8 mouse cellular contexts compared by ENCODE assay signal in the genomic region with DNA sequence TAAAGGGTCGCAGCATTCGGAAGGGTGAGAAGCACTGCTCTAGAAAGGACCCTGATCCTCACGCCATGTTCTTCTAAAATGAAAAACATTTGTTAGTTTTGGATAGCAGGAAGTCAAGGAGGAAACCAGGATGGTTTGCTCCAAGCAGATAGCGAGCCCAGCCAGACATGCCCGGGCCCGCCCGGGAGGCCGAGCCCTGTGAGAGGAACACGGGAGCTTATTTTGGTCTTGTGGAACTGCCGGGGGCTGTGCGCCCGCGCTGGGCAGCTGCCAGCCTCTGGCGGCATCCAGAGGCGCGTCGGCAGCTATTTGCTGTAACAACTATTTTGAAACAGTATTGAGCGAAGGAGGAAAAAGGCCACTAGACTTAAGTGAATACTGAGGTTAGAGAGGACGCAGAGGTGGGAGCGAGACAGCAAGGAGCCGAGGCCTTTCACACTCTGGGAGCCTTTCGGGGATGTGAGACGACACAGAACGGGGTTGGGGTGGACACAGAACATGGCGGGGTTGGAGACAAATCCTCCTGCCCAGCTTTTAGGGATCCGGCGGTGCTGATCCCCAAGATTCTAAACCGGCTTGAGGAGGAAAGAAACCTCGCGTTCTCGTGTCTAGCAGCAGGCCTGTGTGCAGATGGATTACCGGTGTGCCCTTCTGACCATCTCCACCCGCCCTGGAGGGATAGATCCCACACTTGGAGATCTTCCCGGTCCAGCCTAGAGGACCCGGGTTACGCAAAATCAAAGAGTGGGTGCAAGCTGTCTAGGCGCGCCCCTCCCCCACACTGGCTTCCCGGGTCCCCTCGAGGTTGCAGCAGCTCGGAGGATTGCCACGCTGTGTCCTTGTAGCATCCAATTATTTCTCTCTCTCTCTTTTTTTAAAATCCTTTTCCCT. TPM values are rescaled to one million over a fixed set of nuclear protein-coding genes. Genes with fewer than 3 reads are reported as not detected.
DNase-seq lines count a peak whose midpoint lies in the region; ATAC-seq lines count a peak whose summit lies in the region.

No protein-coding gene starts in this region.

- no peaks in the 10 kb centered on the region for H3K9me3 ChIP-seq in embryonic facial prominence, embryonic 14.5 days (ENCODE audit: control insufficient read depth, low read length)
- no peaks in the 10 kb centered on the region for H3K9me3 ChIP-seq in heart, embryonic 14.5 days (ENCODE audit: control insufficient read depth, low read length)
- no peaks in the 10 kb centered on the region for H3K9me3 ChIP-seq in liver, embryonic 16.5 days (replicated peaks; ENCODE audit: control insufficient read depth, low read length)

- 1% methylated on average over 42 of the region's 42 CpGs for WGBS in embryonic facial prominence, embryonic 14.5 days
- WGBS in heart, embryonic 14.5 days = 2% methylated on average over 42 of the region's 42 CpGs
- 2% methylated on average over 42 of the region's 42 CpGs for WGBS in liver, embryonic 16.5 days (ENCODE audit: insufficient replicate concordance)

- H3K4me1 ChIP-seq in embryonic facial prominence, embryonic 14.5 days (ENCODE audit: control insufficient read depth, insufficient read depth, low read length) = peaks cover 51% of the 10 kb centered on the region
- H3K4me1 ChIP-seq in heart, embryonic 14.5 days (ENCODE audit: control insufficient read depth in 2 of 2, insufficient read depth in 2 of 2, low read length in 2 of 2) = peaks cover 44 to 54% of the 10 kb centered on the region in 2 experiments
- peaks cover 34% of the 10 kb centered on the region for H3K4me1 ChIP-seq in liver, embryonic 16.5 days (ENCODE audit: control insufficient read depth, low read depth, low read length)

- peak overlapping the region; percentile 100 for H3K4me2 ChIP-seq in embryonic facial prominence, embryonic 14.5 days (ENCODE audit: low read depth, low read length)
- H3K4me2 ChIP-seq in heart, embryonic 14.5 days (ENCODE audit: low read length) = peak overlapping the region; percentile 95
- H3K4me2 ChIP-seq in liver, embryonic 16.5 days (ENCODE audit: low read depth, low read length) = peak overlapping the region; percentile 84

- ATAC-seq in embryonic facial prominence, embryonic 14.5 days (ENCODE audit: low read depth) = no peak
- no peak for ATAC-seq in heart, embryonic 14.5 days (ENCODE audit: insufficient number of reproducible peaks, insufficient read depth, low FRiP score, low read depth)
- ATAC-seq in liver, embryonic 16.5 days (ENCODE audit: low read depth) = no peak
- ATAC-seq in granulocyte monocyte progenitor cell, adult 5-6 weeks (replicated peaks; ENCODE audit: poor library complexity, severe bottlenecking) = no peak

- DNase-seq in 416B (ENCODE audit: low read depth) = peak; percentile 90
- peak; percentile 68 for DNase-seq in adrenal gland, adult 8-10 months
- peak; percentile 88 for DNase-seq in embryonic facial prominence, embryonic 14.5 days (ENCODE audit: low spot score)
- peak; percentile 87 for DNase-seq in kidney, postnatal 10 days
- peak; percentile 49 for DNase-seq in retina, embryonic 14.5 days (ENCODE audit: low spot score)

- H3K27me3 ChIP-seq in embryonic facial prominence, embryonic 14.5 days (replicated peaks; ENCODE audit: control insufficient read depth, insufficient read depth, low read length) = no peaks in the 10 kb centered on the region
- H3K27me3 ChIP-seq in heart, embryonic 14.5 days (ENCODE audit: control insufficient read depth, insufficient read depth, low read length) = no peaks in the 10 kb centered on the region
- peaks cover 89% of the 10 kb centered on the region for H3K27me3 ChIP-seq in liver, embryonic 16.5 days (ENCODE audit: control insufficient read depth, insufficient read depth, low read depth, low read length)

- peak overlapping the region; percentile 98 for H3K9ac ChIP-seq in embryonic facial prominence, embryonic 14.5 days (ENCODE audit: low read depth, low read length)
- H3K9ac ChIP-seq in heart, embryonic 14.5 days (ENCODE audit: low read length) = peak overlapping the region; percentile 100
- H3K9ac ChIP-seq in liver, embryonic 16.5 days (ENCODE audit: low read depth, low read length) = peak overlapping the region; percentile 69

- peak overlapping the region; percentile 92 for H3K4me3 ChIP-seq in embryonic facial prominence, embryonic 14.5 days (ENCODE audit: low read depth, low read length)
- H3K4me3 ChIP-seq in heart, embryonic 14.5 days (ENCODE audit: control insufficient read depth in 1 of 2, insufficient read depth in 1 of 2, low read depth in 1 of 2, low read length in 2 of 2) = peak overlapping the region; percentile 93 to 95
- peak overlapping the region; percentile 70 for H3K4me3 ChIP-seq in liver, embryonic 16.5 days (ENCODE audit: low read depth, low read length)

- H3K27ac ChIP-seq in embryonic facial prominence, embryonic 14.5 days (replicated peaks; ENCODE audit: low read depth, low read length) = peak overlapping the region; percentile 93
- H3K27ac ChIP-seq in heart, embryonic 14.5 days (replicated peaks in 1 of 2; ENCODE audit: control insufficient read depth in 1 of 2, insufficient read depth in 1 of 2, low read depth in 2 of 2, low read length in 2 of 2) = peak overlapping the region; percentile 96 to 97
- peak overlapping the region; percentile 48 for H3K27ac ChIP-seq in liver, embryonic 16.5 days (ENCODE audit: low read length)

- no peaks in the 10 kb centered on the region for H3K36me3 ChIP-seq in embryonic facial prominence, embryonic 14.5 days (ENCODE audit: control insufficient read depth, insufficient read depth, low read length)
- no peaks in the 10 kb centered on the region for H3K36me3 ChIP-seq in heart, embryonic 14.5 days (ENCODE audit: control insufficient read depth, insufficient read depth, low read length)
- H3K36me3 ChIP-seq in liver, embryonic 16.5 days (ENCODE audit: control insufficient read depth, insufficient read depth) = no peaks in the 10 kb centered on the region

RNA-seq across cellular contexts. Expression of a gene that starts 2.6 kb away (rescaled TPM):
- total RNA-seq in adrenal gland, adult 8-10 months (2022) = 10 to 100 TPM; 16.6 to 24.5 (median 19.5) TPM
- polyA plus RNA-seq in embryonic facial prominence, embryonic 14.5 days (2014; fragmentation: Nextera tagmentation; extraction: Ambion mirVana) = 11.1 and 12.0 TPM in 2 replicates
- polyA plus RNA-seq in heart, embryonic 14.5 days (2014; fragmentation: Nextera tagmentation; extraction: Ambion mirVana) = 8.8 and 9.1 TPM in 2 replicates
- 0.84 TPM in 2 replicates for polyA plus RNA-seq in liver, embryonic 16.5 days (2015; fragmentation: Nextera tagmentation; extraction: Ambion mirVana)
- 22.5 and 22.9 TPM in 2 replicates for total RNA-seq in granulocyte monocyte progenitor cell, adult 5-6 weeks (2014; fragmentation: Nextera tagmentation)
- 4.7 and 5.9 TPM in 2 replicates for total RNA-seq in granulocyte monocyte progenitor cell, adult 5-6 weeks (2017)
